Mouse (Mus musculus) WW6 (cell line): Measurements from ENCODE around the gene Hoxc12.

Experiments used
- DNase-seq: peaks from one replicate; pipeline ENCODE4 v3.0.0-alpha.2; 2013; ENCODE audit warnings: low read depth, low spot score

Hoxc12 gene

DNA sequence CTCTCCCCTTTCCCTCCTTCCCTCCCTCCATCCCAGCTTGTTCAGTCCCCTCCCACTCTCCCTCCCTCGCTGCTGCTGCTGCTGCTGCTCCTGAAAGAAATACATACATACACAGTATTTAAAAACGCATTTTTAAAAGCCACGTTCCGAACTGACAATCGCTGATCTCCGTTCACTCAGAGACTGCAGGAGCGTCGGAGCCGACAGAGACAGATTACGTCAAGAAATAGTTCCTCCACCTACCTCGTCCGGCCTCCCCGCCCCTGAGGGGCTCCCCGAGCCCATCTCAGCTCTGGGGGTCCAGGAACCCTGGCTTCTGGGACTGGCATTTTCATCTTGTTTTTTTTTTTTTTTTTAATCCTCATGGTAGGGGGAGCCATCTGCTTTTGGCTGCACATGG lies 44.4 kb downstream of the Hoxc12 start:
- no peak for DNase-seq

- no peak for DNase-seq
Observed at GRCm38 (mm10) chr15:102981379-102982288, 45.1 kb downstream of the Hoxc12 start.

DNA sequence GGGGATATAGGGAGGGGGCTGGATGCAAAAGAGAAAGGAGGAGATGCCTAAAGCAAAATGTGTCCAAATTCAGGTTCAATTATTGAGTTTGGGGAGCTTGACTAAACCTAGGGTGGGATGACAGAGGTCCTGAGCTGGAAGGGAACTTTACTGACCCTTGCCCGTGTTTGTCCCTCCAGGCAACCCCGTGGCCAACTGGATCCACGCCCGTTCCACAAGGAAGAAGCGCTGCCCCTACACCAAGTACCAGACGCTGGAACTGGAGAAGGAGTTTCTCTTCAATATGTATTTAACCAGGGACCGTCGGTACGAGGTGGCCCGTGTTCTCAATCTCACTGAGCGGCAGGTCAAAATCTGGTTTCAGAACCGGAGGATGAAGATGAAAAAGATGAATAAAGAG lies 47.2 kb downstream of the Hoxc12 start:
- no peak for DNase-seq

DNA sequence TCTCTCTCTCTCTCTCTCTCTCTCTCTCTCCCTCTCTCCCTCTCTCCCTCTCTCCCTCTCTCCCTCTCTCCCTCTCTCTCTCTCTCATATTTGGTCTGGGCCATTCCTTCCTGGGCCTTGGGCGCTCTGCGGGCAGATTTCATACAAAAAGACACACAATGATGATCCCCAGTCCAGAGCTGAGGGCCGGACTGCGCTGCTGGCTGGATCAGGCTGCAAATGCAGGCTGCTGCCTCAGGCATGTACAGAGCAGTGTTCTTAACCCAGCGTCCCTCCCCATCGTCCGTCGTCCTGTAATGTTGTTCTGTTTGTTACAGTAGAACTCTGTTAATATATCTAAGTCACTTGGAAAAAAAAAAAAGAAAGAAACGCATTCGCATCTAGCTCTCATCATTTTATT lies 48.0 kb downstream of the Hoxc12 start:
- DNase-seq = no peak

DNA sequence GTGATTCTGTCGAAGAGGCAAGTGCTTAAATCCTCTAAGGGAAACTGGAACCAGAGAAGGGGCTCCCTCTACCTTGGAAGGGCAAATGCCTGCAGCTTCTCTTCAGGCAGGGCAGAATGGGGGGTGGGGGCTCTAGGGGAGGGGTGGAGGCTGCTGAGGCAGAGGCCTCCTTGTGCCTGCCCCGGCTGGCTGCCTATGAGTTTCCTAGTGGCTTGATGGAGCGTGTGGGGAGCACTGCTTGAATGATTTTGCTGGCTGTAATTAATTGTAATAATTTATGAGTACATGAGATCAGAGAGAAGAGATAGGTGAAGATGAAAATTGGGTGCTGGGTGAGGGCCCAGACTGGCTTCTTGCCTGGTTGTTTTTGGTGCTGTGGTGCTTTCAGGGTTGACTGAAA lies 48.4 kb downstream of the Hoxc12 start:
- no peak for DNase-seq

DNA sequence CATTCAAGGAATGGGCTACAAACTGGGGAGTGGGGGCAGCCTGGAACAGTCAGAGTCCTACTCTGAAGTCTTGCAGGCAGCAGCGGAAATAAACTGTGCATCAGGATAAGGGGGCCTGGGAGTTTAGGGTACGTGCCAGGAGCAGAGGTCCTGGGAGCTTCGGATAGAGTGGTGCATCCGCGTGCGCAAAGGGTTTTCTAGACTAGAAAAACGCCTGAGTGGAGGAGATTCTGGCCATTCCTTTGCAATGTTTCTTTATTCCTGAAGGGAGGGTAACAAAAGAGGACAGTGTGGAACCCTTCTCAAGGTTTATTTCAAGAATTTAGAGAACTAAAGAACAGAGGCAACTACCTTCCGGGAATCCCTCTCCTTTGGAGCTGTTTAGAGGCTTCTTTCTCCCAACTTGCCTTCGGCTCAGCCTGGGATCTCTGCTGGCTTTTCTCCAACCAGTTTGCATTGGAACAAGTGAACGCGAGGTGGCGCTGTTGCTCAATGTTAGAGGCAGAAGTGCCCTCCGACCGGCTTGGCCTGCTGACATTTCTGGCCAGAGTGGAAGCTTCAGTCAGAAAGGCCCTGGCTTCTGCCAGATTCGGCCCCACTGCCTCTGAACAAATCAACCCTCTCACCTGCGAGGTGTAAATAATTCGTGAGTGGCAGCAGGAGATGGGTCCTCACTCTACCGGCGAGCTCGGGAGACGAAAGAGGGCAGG lies 50.7 kb downstream of the Hoxc12 start:
- no peak for DNase-seq

DNA sequence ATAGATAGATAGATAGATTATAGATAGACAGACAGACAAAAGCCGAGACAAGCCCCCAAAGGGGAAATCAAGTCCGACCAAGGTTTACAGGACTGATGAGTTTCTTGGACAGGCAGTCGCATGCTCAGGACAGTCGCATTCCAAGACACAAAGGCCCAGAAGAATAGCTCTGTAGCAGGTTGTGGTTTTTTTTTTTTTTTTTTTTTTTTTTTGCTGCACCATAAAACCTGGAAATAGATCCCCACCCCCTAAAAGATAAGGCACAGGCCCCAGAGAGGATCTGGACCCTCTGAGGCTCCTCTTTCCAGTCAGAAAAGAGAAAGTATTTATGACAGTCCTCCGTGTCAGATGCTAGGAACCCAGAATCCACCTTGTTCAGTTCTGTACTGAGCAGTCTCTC lies 51.5 kb downstream of the Hoxc12 start:
- DNase-seq = no peak
